Mouse (Mus musculus): Measurements from ENCODE around the gene Rps6ka2. TPM values are rescaled to one million over a fixed set of nuclear protein-coding genes. Genes with fewer than 3 reads are reported as not detected.
A peak's percentile ranks its signal among the peaks of the same experiment; 100 is the strongest.

Rps6ka2 gene
- polyA plus RNA-seq, 1 experiment from 2014 or later, result 6.7 TPM

GRCm38 (mm10) chr17:7262620-7263019, 92.7 kb downstream of the Rps6ka2 start:
- WGBS, result 79% methylated on average over 4 of the region's 4 CpGs
- Histone ChIP-seq H3K36me3 (no peaks in the 10 kb centered on the region), H3K4me2 (no peak overlapping the region), H3K4me3 (no peak overlapping the region), H3K27ac (no peak overlapping the region), H3K4me1 (peaks cover 15% of the 10 kb centered on the region), H3K9me3 (no peaks in the 10 kb centered on the region), H3K27me3 (no peaks in the 10 kb centered on the region), H3K9ac (no peak overlapping the region)
- no peak for ATAC-seq (ENCODE audit: insufficient number of reproducible peaks, low FRiP score, low TSS enrichment, low read depth)

GRCm38 (mm10) chr17:7264610-7265009, 94.7 kb downstream of the Rps6ka2 start:
- Histone ChIP-seq H3K27ac (no peak overlapping the region), H3K4me1 (peaks cover 18% of the 10 kb centered on the region), H3K9ac (no peak overlapping the region), H3K9me3 (no peaks in the 10 kb centered on the region), H3K4me2 (no peak overlapping the region), H3K27me3 (no peaks in the 10 kb centered on the region), H3K36me3 (no peaks in the 10 kb centered on the region), H3K4me3 (no peak overlapping the region)
- 89% methylated on average over 5 of the region's 5 CpGs for WGBS
- no peak for ATAC-seq (ENCODE audit: insufficient number of reproducible peaks, low FRiP score, low TSS enrichment, low read depth)

- Histone ChIP-seq H3K27ac (no peak overlapping the region), H3K36me3 (no peaks in the 10 kb centered on the region), H3K4me2 (no peak overlapping the region), H3K9me3 (no peaks in the 10 kb centered on the region), H3K27me3 (no peaks in the 10 kb centered on the region), H3K9ac (no peak overlapping the region), H3K4me1 (peaks cover 24% of the 10 kb centered on the region), H3K4me3 (no peak overlapping the region)
- ATAC-seq (ENCODE audit: insufficient number of reproducible peaks, low FRiP score, low TSS enrichment, low read depth), result no peak
- WGBS, result 52% methylated on average over 4 of the region's 4 CpGs
Measured at GRCm38 (mm10) chr17:7265291-7265690, 95.4 kb downstream of the Rps6ka2 start.

GRCm38 (mm10) chr17:7265705-7266368, 95.9 kb downstream of the Rps6ka2 start:
- Histone ChIP-seq H3K27me3 (no peaks in the 10 kb centered on the region), H3K36me3 (no peaks in the 10 kb centered on the region), H3K4me3 (no peak overlapping the region), H3K9me3 (no peaks in the 10 kb centered on the region), H3K4me1 (peaks cover 29% of the 10 kb centered on the region), H3K27ac (peak overlapping the region; percentile 28; the same call in 1 of the 2 replicates), H3K9ac (no peak overlapping the region), H3K4me2 (no peak overlapping the region)
- 57% methylated on average over 12 of the region's 12 CpGs for WGBS
- ATAC-seq (ENCODE audit: insufficient number of reproducible peaks, low FRiP score, low TSS enrichment, low read depth), result no peak

GRCm38 (mm10) chr17:7267843-7268242, 97.9 kb downstream of the Rps6ka2 start:
- H3K27me3 ChIP-seq, result no peaks in the 10 kb centered on the region
- H3K9ac ChIP-seq, result no peak overlapping the region
- 69% methylated on average over 2 of the region's 2 CpGs for WGBS
- no peak for ATAC-seq (ENCODE audit: insufficient number of reproducible peaks, low FRiP score, low TSS enrichment, low read depth)
- no peak overlapping the region for H3K27ac ChIP-seq
- H3K4me1 ChIP-seq, result peaks cover 28% of the 10 kb centered on the region
- no peak overlapping the region for H3K4me2 ChIP-seq
- no peak overlapping the region for H3K4me3 ChIP-seq
- H3K36me3 ChIP-seq, result no peaks in the 10 kb centered on the region
- no peaks in the 10 kb centered on the region for H3K9me3 ChIP-seq

- Histone ChIP-seq H3K27ac (no peak overlapping the region), H3K4me3 (no peak overlapping the region), H3K4me2 (no peak overlapping the region), H3K4me1 (peaks cover 35% of the 10 kb centered on the region), H3K9me3 (no peaks in the 10 kb centered on the region), H3K27me3 (no peaks in the 10 kb centered on the region), H3K9ac (no peak overlapping the region), H3K36me3 (no peaks in the 10 kb centered on the region)
- no peak for ATAC-seq (ENCODE audit: insufficient number of reproducible peaks, low FRiP score, low TSS enrichment, low read depth)
- 70% methylated on average over 12 of the region's 12 CpGs for WGBS
Measured at GRCm38 (mm10) chr17:7269151-7269806, 99.4 kb downstream of the Rps6ka2 start.

DNA sequence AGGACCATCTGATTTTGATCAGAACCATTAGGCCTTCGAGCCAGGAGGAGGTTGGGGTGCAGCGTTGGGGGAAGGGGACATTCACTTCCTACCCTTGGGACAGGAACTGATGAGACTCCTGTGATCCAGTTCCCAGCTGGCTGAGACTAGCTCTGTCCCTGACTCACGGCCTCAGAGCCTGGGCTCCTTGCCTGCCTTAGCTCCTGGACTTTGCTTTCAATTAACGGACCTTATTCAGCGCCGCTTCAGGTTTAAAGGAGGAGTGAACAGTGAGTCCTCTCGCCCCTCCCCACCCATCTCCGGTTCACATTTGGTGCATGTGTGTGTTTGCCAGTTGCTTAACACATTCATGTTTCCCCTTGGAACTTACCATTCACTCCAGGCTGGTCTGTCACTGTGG, 100.6 kb downstream of the Rps6ka2 start:
- ATAC-seq (ENCODE audit: insufficient number of reproducible peaks, low FRiP score, low TSS enrichment, low read depth), result no peak
- Histone ChIP-seq H3K36me3 (no peaks in the 10 kb centered on the region), H3K9ac (no peak overlapping the region), H3K4me1 (peaks cover 33% of the 10 kb centered on the region), H3K9me3 (no peaks in the 10 kb centered on the region), H3K27ac (no peak overlapping the region), H3K4me2 (no peak overlapping the region), H3K27me3 (no peaks in the 10 kb centered on the region), H3K4me3 (no peak overlapping the region)
- WGBS, result 50% methylated on average over 8 of the region's 8 CpGs

GRCm38 (mm10) chr17:7271522-7272134, 101.7 kb downstream of the Rps6ka2 start:
- Histone ChIP-seq H3K27ac (no peak overlapping the region), H3K4me3 (no peak overlapping the region), H3K36me3 (no peaks in the 10 kb centered on the region), H3K9me3 (no peaks in the 10 kb centered on the region), H3K4me2 (no peak overlapping the region), H3K9ac (no peak overlapping the region), H3K27me3 (no peaks in the 10 kb centered on the region), H3K4me1 (peaks cover 24% of the 10 kb centered on the region)
- whole genome bisulfite sequencing, result 48% methylated on average over 10 of the region's 10 CpGs
- ATAC-seq (ENCODE audit: insufficient number of reproducible peaks, low FRiP score, low TSS enrichment, low read depth), result peak; percentile 62; the same call in 1 of the 2 replicates

DNA sequence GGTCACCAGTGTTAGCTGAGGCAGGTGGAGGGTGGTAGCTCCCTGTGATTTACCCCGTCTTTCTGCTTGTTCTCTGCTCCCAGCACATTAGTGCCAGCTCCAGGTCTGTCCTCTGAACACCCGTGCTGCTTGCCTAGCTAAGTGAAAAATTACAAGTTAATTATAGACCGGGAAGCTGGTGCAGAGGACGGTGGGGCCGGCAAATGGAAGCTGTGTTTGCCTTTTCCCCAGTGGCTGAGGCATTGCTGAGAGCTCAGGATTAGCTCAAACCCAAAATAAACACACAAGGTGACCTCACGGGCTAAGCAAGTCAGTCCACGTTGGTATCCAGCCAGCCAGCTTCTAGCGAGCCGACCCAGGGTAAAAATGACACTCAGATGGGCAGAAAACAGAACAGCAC, 103.1 kb downstream of the Rps6ka2 start:
- Histone ChIP-seq H3K4me3 (no peak overlapping the region), H3K36me3 (no peaks in the 10 kb centered on the region), H3K9me3 (no peaks in the 10 kb centered on the region), H3K27ac (no peak overlapping the region), H3K27me3 (no peaks in the 10 kb centered on the region), H3K4me1 (peaks cover 24% of the 10 kb centered on the region), H3K9ac (no peak overlapping the region), H3K4me2 (no peak overlapping the region)
- no peak for ATAC-seq (ENCODE audit: insufficient number of reproducible peaks, low FRiP score, low TSS enrichment, low read depth)
- WGBS, result 41% methylated on average over 9 of the region's 9 CpGs

GRCm38 (mm10) chr17:7273785-7274184, 103.9 kb downstream of the Rps6ka2 start:
- H3K9ac ChIP-seq, result no peak overlapping the region
- no peaks in the 10 kb centered on the region for H3K9me3 ChIP-seq
- H3K4me2 ChIP-seq, result no peak overlapping the region
- no peaks in the 10 kb centered on the region for H3K27me3 ChIP-seq
- 86% methylated on average over 10 of the region's 10 CpGs for WGBS
- no peak overlapping the region for H3K27ac ChIP-seq
- H3K4me3 ChIP-seq, result no peak overlapping the region
- no peaks in the 10 kb centered on the region for H3K36me3 ChIP-seq
- ATAC-seq (ENCODE audit: insufficient number of reproducible peaks, low FRiP score, low TSS enrichment, low read depth), result no peak
- H3K4me1 ChIP-seq, result peaks cover 24% of the 10 kb centered on the region

GRCm38 (mm10) chr17:7278702-7279242, 108.9 kb downstream of the Rps6ka2 start:
- Histone ChIP-seq H3K4me2 (no peak overlapping the region), H3K9ac (no peak overlapping the region), H3K4me1 (no peaks in the 10 kb centered on the region), H3K9me3 (no peaks in the 10 kb centered on the region), H3K27me3 (no peaks in the 10 kb centered on the region), H3K27ac (no peak overlapping the region), H3K36me3 (no peaks in the 10 kb centered on the region), H3K4me3 (no peak overlapping the region)
- 79% methylated on average over 15 of the region's 15 CpGs for WGBS
- ATAC-seq (ENCODE audit: insufficient number of reproducible peaks, low FRiP score, low TSS enrichment, low read depth), result no peak

DNA sequence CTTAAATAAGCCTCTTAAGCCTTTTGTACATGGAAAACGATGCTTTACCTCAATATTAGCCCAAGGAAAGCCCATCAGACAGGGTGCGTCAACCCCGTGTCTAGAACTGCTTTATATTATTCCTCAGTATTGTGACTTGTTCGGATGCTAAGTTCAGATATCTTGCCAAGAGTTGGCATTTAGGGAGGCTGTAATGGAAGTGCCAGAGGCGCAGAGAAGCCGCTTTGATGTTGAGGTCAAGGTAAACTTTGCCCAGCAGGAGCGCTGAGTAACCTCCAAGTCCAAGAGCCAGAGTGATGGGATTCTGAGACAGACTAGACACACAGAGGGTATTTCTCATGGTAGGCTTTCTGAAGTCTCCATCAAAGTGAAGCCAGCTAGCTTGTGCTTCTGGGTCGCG, 109.3 kb downstream of the Rps6ka2 start:
- no peaks in the 10 kb centered on the region for H3K4me1 ChIP-seq
- H3K36me3 ChIP-seq, result no peaks in the 10 kb centered on the region
- no peak for ATAC-seq (ENCODE audit: insufficient number of reproducible peaks, low FRiP score, low TSS enrichment, low read depth)
- no peaks in the 10 kb centered on the region for H3K9me3 ChIP-seq
- no peak overlapping the region for H3K9ac ChIP-seq
- WGBS, result 89% methylated on average over 9 of the region's 9 CpGs
- no peak overlapping the region for H3K4me3 ChIP-seq
- H3K27ac ChIP-seq, result no peak overlapping the region
- H3K4me2 ChIP-seq, result no peak overlapping the region
- H3K27me3 ChIP-seq, result no peaks in the 10 kb centered on the region

Measured in limb, embryonic 15.5 days (tissue).